26 mouse cellular contexts compared by ENCODE assay signal in genomic region chr6:83619955-83620354, GRCm38 (mm10). TPM values are rescaled to one million over a fixed set of nuclear protein-coding genes. Genes with fewer than 3 reads are reported as not detected.
A peak's percentile ranks its signal among the peaks of the same experiment; 100 is the strongest.
DNase-seq lines count a peak whose midpoint lies in the region; ATAC-seq and TF ChIP-seq lines count a peak whose summit lies in the region.
"Had no signal": no experiment of that assay in that cellular context is flagged by ENCODE, and none has a peak within 500 bp of the region (broad histone marks: within the 10 kb centered on the region; RNA-seq: fewer than 3 reads in every experiment).

No protein-coding gene starts in this region.

- no peak for TF ChIP-seq CTCF in forebrain, postnatal 0 days (IDR thresholded peaks at IDR 0.05; ENCODE audit: low read depth)

- peak; percentile 30 for DNase-seq in forebrain, postnatal 0 days
- peak; percentile 26 for DNase-seq in brain, adult 2 months (ENCODE audit: low read depth, low spot score)
- peak; percentile 68 for DNase-seq in embryonic facial prominence, embryonic 11.5 days (ENCODE audit: low spot score)
- DNase-seq in left cerebral cortex, postnatal 4 days: no peak
- DNase-seq in right cerebral cortex, adult 2 months (ENCODE audit: low spot score in 2 of 2): no peak
- DNase-seq: adrenal gland, postnatal 10 days; cerebellum, adult 11-12 months; cerebellum, postnatal 14 days; gastrocnemius, postnatal 36 days; kidney, adult 8-10 months; kidney, postnatal 25 days; lung, postnatal 14 days; right cerebral cortex, postnatal 14 days; thymus, adult 2 months had no signal

- H3K27ac ChIP-seq in forebrain, postnatal 0 days (ENCODE audit: low read depth, low read length): no peak overlapping the region
- no peak overlapping the region for H3K27ac ChIP-seq in forebrain, embryonic 13.5 days
- H3K27ac ChIP-seq in embryonic facial prominence, embryonic 11.5 days (replicated peaks; ENCODE audit: low read depth, low read length): no peak overlapping the region
- peak overlapping the region; percentile 18 for H3K27ac ChIP-seq in limb, embryonic 12.5 days
- H3K27ac ChIP-seq in kidney, embryonic 16.5 days (ENCODE audit: low read length): no peak overlapping the region
- H3K27ac ChIP-seq: forebrain, embryonic 10.5 days; hindbrain, embryonic 10.5 days; neural tube, embryonic 13.5 days; stomach, embryonic 15.5 days had no signal

- H3K4me1 ChIP-seq in forebrain, postnatal 0 days (ENCODE audit: insufficient read depth): no peaks in the 10 kb centered on the region
- no peaks in the 10 kb centered on the region for H3K4me1 ChIP-seq in forebrain, embryonic 13.5 days
- no peaks in the 10 kb centered on the region for H3K4me1 ChIP-seq in embryonic facial prominence, embryonic 11.5 days (ENCODE audit: control insufficient read depth, insufficient read depth, low read length)
- peaks cover 15% of the 10 kb centered on the region for H3K4me1 ChIP-seq in limb, embryonic 12.5 days (replicated peaks)
- H3K4me1 ChIP-seq in kidney, embryonic 16.5 days (ENCODE audit: insufficient read depth, low read length): no peaks in the 10 kb centered on the region
- H3K4me1 ChIP-seq: hindbrain, embryonic 10.5 days; neural tube, embryonic 13.5 days; stomach, embryonic 15.5 days had no signal

- no peak overlapping the region for H3K9ac ChIP-seq in forebrain, postnatal 0 days
- H3K9ac ChIP-seq in forebrain, embryonic 13.5 days: no peak overlapping the region
- no peak overlapping the region for H3K9ac ChIP-seq in embryonic facial prominence, embryonic 11.5 days (replicated peaks; ENCODE audit: low read length)
- no peak overlapping the region for H3K9ac ChIP-seq in limb, embryonic 12.5 days (replicated peaks)
- no peak overlapping the region for H3K9ac ChIP-seq in kidney, embryonic 16.5 days (replicated peaks; ENCODE audit: low read length)
- H3K9ac ChIP-seq: neural tube, embryonic 13.5 days; stomach, embryonic 15.5 days had no signal

- no peaks in the 10 kb centered on the region for H3K36me3 ChIP-seq in forebrain, postnatal 0 days (ENCODE audit: insufficient read depth)
- no peaks in the 10 kb centered on the region for H3K36me3 ChIP-seq in forebrain, embryonic 13.5 days (ENCODE audit: poor library complexity, severe bottlenecking)
- H3K36me3 ChIP-seq in embryonic facial prominence, embryonic 11.5 days (replicated peaks; ENCODE audit: control insufficient read depth, insufficient read depth, low read depth, low read length): no peaks in the 10 kb centered on the region
- no peaks in the 10 kb centered on the region for H3K36me3 ChIP-seq in limb, embryonic 12.5 days
- no peaks in the 10 kb centered on the region for H3K36me3 ChIP-seq in kidney, embryonic 16.5 days (ENCODE audit: insufficient read depth, low read length)
- H3K36me3 ChIP-seq: forebrain, embryonic 10.5 days; G1E; hindbrain, embryonic 10.5 days; neural tube, embryonic 13.5 days; stomach, embryonic 15.5 days had no signal

- H3K4me2 ChIP-seq in forebrain, postnatal 0 days (ENCODE audit: low read depth): no peak overlapping the region
- no peak overlapping the region for H3K4me2 ChIP-seq in forebrain, embryonic 13.5 days
- H3K4me2 ChIP-seq in embryonic facial prominence, embryonic 11.5 days (ENCODE audit: low read depth, low read length): no peak overlapping the region
- H3K4me2 ChIP-seq in limb, embryonic 12.5 days: no peak overlapping the region
- H3K4me2 ChIP-seq in kidney, embryonic 16.5 days (replicated peaks; ENCODE audit: low read depth, low read length): no peak overlapping the region
- H3K4me2 ChIP-seq: neural tube, embryonic 13.5 days; stomach, embryonic 15.5 days had no signal

- no peaks in the 10 kb centered on the region for H3K9me3 ChIP-seq in forebrain, postnatal 0 days (ENCODE audit: low read length)
- no peaks in the 10 kb centered on the region for H3K9me3 ChIP-seq in forebrain, embryonic 13.5 days (replicated peaks)
- no peaks in the 10 kb centered on the region for H3K9me3 ChIP-seq in embryonic facial prominence, embryonic 11.5 days (replicated peaks; ENCODE audit: control insufficient read depth, low read length)
- H3K9me3 ChIP-seq in limb, embryonic 12.5 days: no peaks in the 10 kb centered on the region
- H3K9me3 ChIP-seq in kidney, embryonic 16.5 days (ENCODE audit: low read length): no peaks in the 10 kb centered on the region
- H3K9me3 ChIP-seq: forebrain, embryonic 10.5 days; G1E; hindbrain, embryonic 10.5 days; neural tube, embryonic 13.5 days; stomach, embryonic 15.5 days had no signal

- 62% methylated on average over 9 of the region's 9 CpGs for WGBS in forebrain, postnatal 0 days
- WGBS in forebrain, embryonic 13.5 days: 78% methylated on average over 9 of the region's 9 CpGs
- WGBS in embryonic facial prominence, embryonic 11.5 days: 39% methylated on average over 9 of the region's 9 CpGs
- 18% methylated on average over 9 of the region's 9 CpGs for WGBS in limb, embryonic 12.5 days
- WGBS in kidney, embryonic 16.5 days: 51% methylated on average over 9 of the region's 9 CpGs

- H3K4me3 ChIP-seq in forebrain, postnatal 0 days (ENCODE audit: low read depth, low read length): no peak overlapping the region
- no peak overlapping the region for H3K4me3 ChIP-seq in forebrain, embryonic 13.5 days
- H3K4me3 ChIP-seq in embryonic facial prominence, embryonic 11.5 days (ENCODE audit: low read depth, low read length): no peak overlapping the region
- no peak overlapping the region for H3K4me3 ChIP-seq in limb, embryonic 12.5 days (replicated peaks)
- no peak overlapping the region for H3K4me3 ChIP-seq in kidney, embryonic 16.5 days (ENCODE audit: low read length)
- H3K4me3 ChIP-seq: forebrain, embryonic 10.5 days; hindbrain, embryonic 10.5 days; neural tube, embryonic 13.5 days; stomach, embryonic 15.5 days had no signal

- H3K27me3 ChIP-seq in forebrain, postnatal 0 days (ENCODE audit: insufficient read depth, low read length): no peaks in the 10 kb centered on the region
- no peaks in the 10 kb centered on the region for H3K27me3 ChIP-seq in forebrain, embryonic 13.5 days
- H3K27me3 ChIP-seq in embryonic facial prominence, embryonic 11.5 days (ENCODE audit: control insufficient read depth, insufficient read depth, low read length): no peaks in the 10 kb centered on the region
- H3K27me3 ChIP-seq in limb, embryonic 12.5 days: 0 out of 2 replicates have a peak, but pooled peaks cover 6% of the 10 kb centered on the region
- H3K27me3 ChIP-seq in kidney, embryonic 16.5 days (ENCODE audit: insufficient read depth, low read length): no peaks in the 10 kb centered on the region
- H3K27me3 ChIP-seq: neural tube, embryonic 13.5 days; stomach, embryonic 15.5 days had no signal

- ATAC-seq in forebrain, postnatal 0 days: peak; percentile 71
- no peak for ATAC-seq in forebrain, embryonic 13.5 days
- no peak for ATAC-seq in embryonic facial prominence, embryonic 11.5 days (replicated peaks; ENCODE audit: insufficient number of reproducible peaks, low FRiP score, low TSS enrichment, low read depth)
- ATAC-seq in limb, embryonic 12.5 days (ENCODE audit: insufficient number of reproducible peaks, insufficient read depth, low FRiP score, low TSS enrichment, low read depth): no peak
- no peak for ATAC-seq in kidney, embryonic 16.5 days (ENCODE audit: low FRiP score, low TSS enrichment)
- ATAC-seq: activated CD4-positive, CD25-positive, alpha-beta regulatory T cell, adult 4 months had no signal

- intact Hi-C loops in left cerebral cortex, postnatal 4 days (cut with DNase I): no loop called here

RNA-seq across cellular contexts. Expression of gene Clec4f, which starts 36.0 kb away (rescaled TPM):
- total RNA-seq in forebrain, postnatal 0 days (2014; rRNA removed): not detected in 2 replicates
- polyA plus RNA-seq in forebrain, postnatal 0 days (2015; fragmentation: Nextera tagmentation; extraction: Ambion mirVana): 0.28 TPM in 1 of 2 replicates, not detected in the other
- not detected in 2 replicates for polyA plus RNA-seq in forebrain, embryonic 13.5 days (2015; fragmentation: Nextera tagmentation; extraction: Ambion mirVana)
- polyA plus RNA-seq in embryonic facial prominence, embryonic 11.5 days (2014; fragmentation: Nextera tagmentation; extraction: Ambion mirVana): not detected in 2 replicates
- not detected in 2 replicates for polyA plus RNA-seq in limb, embryonic 12.5 days (2016; fragmentation: Nextera tagmentation; extraction: Ambion mirVana)
- 0.07 TPM in 1 of 2 replicates, not detected in the other for polyA plus RNA-seq in kidney, embryonic 16.5 days (2015; fragmentation: Nextera tagmentation; extraction: Ambion mirVana)
- under 1 TPM in 1 of 2 experiments, not detected in 1; 0.14 TPM for total RNA-seq in left cerebral cortex, postnatal 4 days (2021)
- total RNA-seq: gastrocnemius, postnatal 36 days; left cerebral cortex, adult 18-20 months; left cerebral cortex, postnatal 36 days had no signal
- polyA plus RNA-seq: activated CD4-positive, CD25-positive, alpha-beta regulatory T cell, adult 4 months; forebrain, embryonic 10.5 days; G1E; hindbrain, embryonic 10.5 days; neural tube, embryonic 13.5 days; spleen, adult 2 months had no signal

RNA-seq across cellular contexts. Expression of gene Stambp, which starts 47.4 kb away (rescaled TPM):
- 11.2 and 13.9 TPM in 2 replicates for total RNA-seq in forebrain, postnatal 0 days (2014; rRNA removed)
- polyA plus RNA-seq in forebrain, postnatal 0 days (2015; fragmentation: Nextera tagmentation; extraction: Ambion mirVana): 64.7 and 72.3 TPM in 2 replicates
- polyA plus RNA-seq in forebrain, embryonic 13.5 days (2015; fragmentation: Nextera tagmentation; extraction: Ambion mirVana): 37.2 and 40.0 TPM in 2 replicates
- polyA plus RNA-seq in embryonic facial prominence, embryonic 11.5 days (2014; fragmentation: Nextera tagmentation; extraction: Ambion mirVana): 20.9 and 24.5 TPM in 2 replicates
- 19.2 and 19.4 TPM in 2 replicates for polyA plus RNA-seq in limb, embryonic 12.5 days (2016; fragmentation: Nextera tagmentation; extraction: Ambion mirVana)
- 28.5 and 29.4 TPM in 2 replicates for polyA plus RNA-seq in kidney, embryonic 16.5 days (2015; fragmentation: Nextera tagmentation; extraction: Ambion mirVana)
- 10 to 100 TPM; 48.5 to 51.1 TPM for total RNA-seq in left cerebral cortex, postnatal 4 days (2021)

RNA-seq across cellular contexts. Expression of gene Cd207, which starts 57.7 kb away (rescaled TPM):
- not detected in 2 replicates for total RNA-seq in forebrain, postnatal 0 days (2014; rRNA removed)
- not detected in 2 replicates for polyA plus RNA-seq in forebrain, postnatal 0 days (2015; fragmentation: Nextera tagmentation; extraction: Ambion mirVana)
- polyA plus RNA-seq in forebrain, embryonic 13.5 days (2015; fragmentation: Nextera tagmentation; extraction: Ambion mirVana): not detected in 2 replicates
- not detected in 2 replicates for polyA plus RNA-seq in embryonic facial prominence, embryonic 11.5 days (2014; fragmentation: Nextera tagmentation; extraction: Ambion mirVana)
- not detected in 2 replicates for polyA plus RNA-seq in limb, embryonic 12.5 days (2016; fragmentation: Nextera tagmentation; extraction: Ambion mirVana)
- not detected in 2 replicates for polyA plus RNA-seq in kidney, embryonic 16.5 days (2015; fragmentation: Nextera tagmentation; extraction: Ambion mirVana)
- total RNA-seq in left cerebral cortex, postnatal 4 days (2021): not detected
- total RNA-seq: G1E; left cerebral cortex, adult 18-20 months; left cerebral cortex, postnatal 36 days had no signal
- polyA plus RNA-seq: activated CD4-positive, CD25-positive, alpha-beta regulatory T cell, adult 4 months; forebrain, embryonic 10.5 days; G1E; hindbrain, embryonic 10.5 days; neural tube, embryonic 13.5 days had no signal

Comparison
In these comparisons a context has a peak if more than half of its experiments do, and no peak if none do; other contexts are left out.
1. DNase-seq: peak in forebrain, postnatal 0 days (single experiment), brain, adult 2 months (single experiment) and embryonic facial prominence, embryonic 11.5 days (single experiment); none in left cerebral cortex, postnatal 4 days (single experiment) and right cerebral cortex, adult 2 months (0 of 2).